Mouse (Mus musculus) heart, postnatal 0 days (tissue): Measurements from ENCODE around the gene Vgf.

Source experiments
- CTCF ChIP-seq: IDR thresholded peaks from 2 replicates; pipeline ENCODE4 v1.5.1; 2016; ENCODE audit warnings: antibody characterized with exemption, control low read depth, low read depth
- EP300 ChIP-seq: IDR thresholded peaks from 2 replicates; pipeline ENCODE4 v1.6.1; 2016; ENCODE audit warnings: antibody characterized with exemption, low read depth

- no peak for TF ChIP-seq CTCF
- TF ChIP-seq EP300 = no peak
These were observed 26.7 kb upstream of the Vgf start for GRCm38 (mm10) chr5:136999449-136999848.
